Comparison of ENCODE assay signal across 18 mouse cellular contexts in genomic region chr17:56103465-56104285, GRCm38 (mm10). TPM values are rescaled to one million over a fixed set of nuclear protein-coding genes. Genes with fewer than 3 reads are reported as not detected.
"Had no signal": no experiment of that assay in that cellular context is flagged by ENCODE, and none has a peak within 500 bp of the region (broad histone marks: within the 10 kb centered on the region; RNA-seq: fewer than 3 reads in every experiment).

No protein-coding gene starts in this region.

- H3K4me2 ChIP-seq: limb, embryonic 15.5 days; liver, embryonic 15.5 days; lung, embryonic 14.5 days; midbrain, embryonic 15.5 days; neural tube, embryonic 13.5 days had no signal

- H3K4me3 ChIP-seq: limb, embryonic 15.5 days; liver, embryonic 15.5 days; midbrain, embryonic 10.5 days; midbrain, embryonic 15.5 days; neural tube, embryonic 13.5 days had no signal

- H3K4me1 ChIP-seq: limb, embryonic 15.5 days; liver, embryonic 15.5 days; midbrain, embryonic 10.5 days; midbrain, embryonic 15.5 days; neural tube, embryonic 13.5 days had no signal

- H3K27me3 ChIP-seq: limb, embryonic 15.5 days; liver, embryonic 15.5 days; midbrain, embryonic 15.5 days; neural tube, embryonic 13.5 days had no signal

- H3K27ac ChIP-seq: kidney, postnatal 0 days; limb, embryonic 15.5 days; liver, embryonic 15.5 days; midbrain, embryonic 10.5 days; midbrain, embryonic 15.5 days; neural tube, embryonic 13.5 days had no signal

- H3K9ac ChIP-seq: limb, embryonic 15.5 days; liver, embryonic 15.5 days; lung, embryonic 14.5 days; midbrain, embryonic 15.5 days; neural tube, embryonic 13.5 days had no signal

- H3K9me3 ChIP-seq: limb, embryonic 15.5 days; liver, embryonic 15.5 days; midbrain, embryonic 10.5 days; midbrain, embryonic 15.5 days; neural tube, embryonic 13.5 days had no signal

- DNase-seq: kidney, postnatal 36 days; layer of hippocampus, adult 9-11 months; layer of hippocampus, postnatal 36 days; lung, embryonic 14.5 days; lung, postnatal 10 days; lung, postnatal 4 days; retina, postnatal 1 day; right cerebral cortex, postnatal 4 days; spleen, adult 18-20 months; thymus, adult 18-20 months; thymus, postnatal 14 days had no signal

- ATAC-seq: midbrain, embryonic 15.5 days had no signal

RNA-seq across cellular contexts. Expression of gene Lrg1, which starts 18.1 kb away (rescaled TPM):
- polyA plus RNA-seq: midbrain, embryonic 10.5 days; stomach, embryonic 14.5 days had no signal
